Mouse (Mus musculus) C2C12 (cell line): Measurements from ENCODE around the gene Skap1.

Experiments used
- CEBPB ChIP-seq: IDR thresholded peaks from one replicate; pipeline ENCODE4 v1.6.1; 2011; ENCODE audit warnings: low read depth, mild to moderate bottlenecking, control low read depth, moderate library complexity
- CTCF ChIP-seq: IDR thresholded peaks from one replicate; pipeline ENCODE4 v1.5.1; 2011; ENCODE audit not compliant: control insufficient read depth, insufficient read depth, insufficient read length
- FOSL1 ChIP-seq: IDR thresholded peaks from one replicate; pipeline ENCODE4 v1.8.0; 2011; ENCODE audit warnings: mild to moderate bottlenecking, low read length; ENCODE audit not compliant: poor library complexity, insufficient read depth, severe bottlenecking
- MAX ChIP-seq: IDR thresholded peaks from one replicate; pipeline ENCODE4 v1.6.1; 2011; ENCODE audit warnings: mild to moderate bottlenecking, control low read depth
- MYOD1 ChIP-seq: IDR thresholded peaks from one replicate; pipeline ENCODE4 v1.6.1; 2011; ENCODE audit warnings: low read depth; ENCODE audit not compliant: control insufficient read depth, insufficient read length
- MYOG ChIP-seq: IDR thresholded peaks from one replicate; pipeline ENCODE4 v1.6.1; 2011; ENCODE audit not compliant: control insufficient read depth, insufficient read length; ENCODE audit errors: extremely low read depth
- USF1 ChIP-seq: IDR thresholded peaks from one replicate; pipeline ENCODE4 v1.6.1; 2011; ENCODE audit warnings: low read depth, mild to moderate bottlenecking, control low read depth, moderate library complexity

GRCm38 (mm10) chr11:96582595-96582994 lies 118.2 kb downstream of the Skap1 start:
- no peak for TF ChIP-seq CTCF
- no peak for TF ChIP-seq MYOG
- no peak for TF ChIP-seq USF1
- TF ChIP-seq MYOD1 = no peak
- no peak for TF ChIP-seq FOSL1
- TF ChIP-seq CEBPB = no peak
- no peak for TF ChIP-seq MAX
